Mouse (Mus musculus): ENCODE measurements around the gene Zc2hc1b.

Gene Zc2hc1b

GRCm38 (mm10) chr10:13172798-13173221 lies 5.0 kb downstream of the Zc2hc1b start:
- no peak for DNase-seq (ENCODE audit: extremely low spot score)

DNA sequence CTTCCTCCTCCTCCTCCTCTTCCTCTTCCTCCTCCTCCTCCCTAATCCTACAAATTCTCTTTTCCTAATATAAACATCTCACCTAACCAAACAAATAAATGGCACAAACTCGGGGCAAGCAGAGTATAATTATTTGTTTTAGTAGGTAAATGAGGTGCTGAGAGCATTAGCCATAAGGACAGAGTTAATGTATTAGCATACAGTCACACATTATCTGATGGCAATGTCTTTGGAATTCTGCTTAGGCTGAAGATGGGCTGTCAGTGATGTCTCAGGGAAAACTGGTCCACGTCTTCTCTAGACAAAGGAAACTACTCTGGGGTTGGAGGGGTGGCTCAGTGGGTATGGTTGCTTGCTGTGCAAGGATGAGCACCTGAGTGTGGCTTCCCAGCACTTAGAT lies 6.4 kb downstream of the Zc2hc1b start:
- DNase-seq (ENCODE audit: extremely low spot score), result no peak

- peak; percentile 45 for DNase-seq (ENCODE audit: extremely low spot score)
Observed at GRCm38 (mm10) chr10:13170739-13171448, 6.9 kb downstream of the Zc2hc1b start.

- no peak for DNase-seq (ENCODE audit: extremely low spot score)
Observed at GRCm38 (mm10) chr10:13168461-13168860, 9.4 kb downstream of the Zc2hc1b start.

GRCm38 (mm10) chr10:13162031-13162430 lies 15.8 kb downstream of the Zc2hc1b start:
- no peak for DNase-seq (ENCODE audit: extremely low spot score)

GRCm38 (mm10) chr10:13160913-13161312 lies 16.9 kb downstream of the Zc2hc1b start:
- DNase-seq (ENCODE audit: extremely low spot score), result no peak

GRCm38 (mm10) chr10:13155377-13155776 lies 22.4 kb downstream of the Zc2hc1b start:
- no peak for DNase-seq (ENCODE audit: extremely low spot score)

GRCm38 (mm10) chr10:13152811-13153364 lies 24.9 kb downstream of the Zc2hc1b start:
- DNase-seq (ENCODE audit: extremely low spot score), result no peak

DNA sequence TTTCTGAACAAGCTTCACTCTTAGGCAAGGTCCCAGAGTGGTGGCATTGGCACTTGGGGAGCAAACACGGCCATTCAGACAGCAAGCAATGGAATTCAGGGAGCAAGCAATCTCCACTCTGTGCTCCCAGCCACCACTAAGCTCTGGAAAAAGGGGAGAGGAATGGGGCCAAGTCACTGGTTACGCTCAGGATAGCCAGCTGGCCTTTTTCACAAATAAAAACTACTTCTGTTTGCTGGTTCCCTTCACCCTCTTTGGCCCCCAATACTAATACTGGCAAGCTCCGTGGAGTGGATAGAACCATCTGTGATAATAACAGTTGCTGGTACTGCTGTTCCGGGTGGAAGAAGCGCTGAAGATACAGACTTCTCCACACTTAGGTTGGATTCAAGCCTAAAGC lies 26.5 kb downstream of the Zc2hc1b start:
- DNase-seq (ENCODE audit: extremely low spot score), result no peak

DNA sequence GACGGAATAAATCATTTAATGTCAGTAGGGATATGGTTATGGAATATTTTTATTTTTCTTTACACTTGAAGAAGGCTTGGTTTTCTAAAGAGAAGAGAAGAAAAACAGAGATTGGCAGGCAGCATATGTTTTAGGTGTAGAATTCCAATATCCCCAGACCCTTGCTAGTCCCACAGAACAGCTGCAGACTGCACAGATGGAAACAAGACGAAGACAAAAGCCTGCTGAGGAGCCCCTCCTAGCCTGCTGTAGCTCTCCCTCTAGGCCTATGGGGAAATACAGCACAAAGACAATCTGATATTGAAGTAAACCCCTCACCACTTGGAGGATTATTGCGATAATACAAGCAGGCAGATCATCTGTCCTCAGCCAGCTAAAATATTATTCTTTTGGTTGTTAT lies 27.4 kb downstream of the Zc2hc1b start:
- no peak for DNase-seq (ENCODE audit: extremely low spot score)

DNA sequence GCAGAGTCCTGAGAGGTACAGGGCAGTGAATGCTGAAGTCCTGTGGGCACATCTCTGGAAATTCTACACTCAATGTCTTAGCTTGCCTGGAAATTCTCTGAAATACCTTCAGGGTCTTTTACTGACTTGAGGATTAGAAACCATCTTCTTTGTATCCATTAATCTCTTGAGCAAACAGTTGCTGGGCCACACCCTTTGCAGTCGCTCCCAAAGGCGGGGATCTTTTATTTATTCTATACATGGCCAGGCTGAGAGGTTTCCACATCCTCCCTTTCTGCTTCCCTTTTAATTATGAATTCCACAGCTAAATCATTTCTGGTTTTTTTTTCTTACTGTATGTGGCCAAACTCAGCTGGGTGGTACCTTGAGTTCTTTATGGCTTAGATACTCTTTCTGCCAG lies 37.4 kb downstream of the Zc2hc1b start:
- DNase-seq (ENCODE audit: extremely low spot score), result no peak

GRCm38 (mm10) chr10:13137906-13138305 lies 39.9 kb downstream of the Zc2hc1b start:
- no peak for DNase-seq (ENCODE audit: extremely low spot score)

DNA sequence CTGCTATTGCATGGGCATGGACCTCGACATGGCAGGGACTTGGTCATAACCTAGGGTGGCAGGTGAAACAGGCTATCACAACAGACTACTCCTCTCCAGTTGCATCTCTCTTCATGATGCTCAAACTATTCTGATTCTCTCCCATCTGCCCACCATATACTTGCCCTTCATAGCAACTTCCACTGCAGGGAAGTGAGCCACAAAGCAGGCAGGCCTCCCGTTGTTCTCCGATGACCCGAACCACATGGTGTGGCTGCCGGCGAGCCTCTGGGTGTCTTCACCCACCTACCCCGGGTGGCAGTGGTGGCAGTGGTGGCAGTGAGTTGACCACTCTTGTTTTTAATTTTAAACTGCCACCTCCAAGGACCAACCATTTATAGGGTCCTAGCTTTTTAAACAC lies 42.1 kb downstream of the Zc2hc1b start:
- no peak for DNase-seq (ENCODE audit: extremely low spot score)

DNA sequence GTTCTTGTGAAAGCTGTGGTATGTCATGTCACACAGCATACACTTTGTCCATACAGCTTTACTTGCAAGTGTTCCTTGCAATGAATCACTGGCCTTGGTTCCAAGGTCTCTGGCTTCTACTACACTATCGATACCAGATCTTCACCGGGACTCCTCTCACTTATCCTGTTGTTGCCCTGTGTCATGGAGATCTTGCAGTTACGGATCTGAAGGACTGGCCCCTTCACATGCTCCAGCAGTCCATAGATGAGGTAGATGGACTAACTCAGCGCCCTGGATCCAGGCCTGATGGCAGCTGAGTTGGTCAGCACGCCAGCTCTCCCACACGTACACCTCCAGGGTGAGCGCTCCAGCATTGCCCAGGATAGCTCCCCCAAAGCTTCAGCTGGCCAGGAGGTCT lies 42.5 kb downstream of the Zc2hc1b start:
- no peak for DNase-seq (ENCODE audit: extremely low spot score)

GRCm38 (mm10) chr10:13133850-13134249 lies 44.0 kb downstream of the Zc2hc1b start:
- no peak for DNase-seq (ENCODE audit: extremely low spot score)

DNA sequence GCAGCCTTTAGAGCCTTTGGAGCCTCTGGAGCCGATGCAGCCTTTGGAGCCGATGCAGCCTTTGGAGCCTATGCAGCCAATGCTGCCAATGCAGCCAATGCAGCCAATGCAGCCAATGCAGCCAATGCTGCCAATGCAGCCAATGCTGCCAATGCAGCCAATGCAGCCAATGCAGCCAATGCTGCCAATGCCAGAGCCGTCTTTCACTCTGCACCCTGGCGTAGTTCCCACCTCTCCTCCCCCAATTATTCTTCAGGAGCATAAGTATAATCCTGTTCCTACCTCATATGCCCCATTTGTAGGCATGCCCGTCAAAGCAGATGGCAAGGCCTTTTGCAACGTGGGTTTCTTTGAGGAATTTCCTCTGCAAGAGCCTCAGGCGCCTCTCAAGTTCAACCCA lies 49.9 kb downstream of the Zc2hc1b start:
- DNase-seq (ENCODE audit: extremely low spot score), result no peak

GRCm38 (mm10) chr10:13127335-13127734 lies 50.5 kb downstream of the Zc2hc1b start:
- no peak for DNase-seq (ENCODE audit: extremely low spot score)

DNA sequence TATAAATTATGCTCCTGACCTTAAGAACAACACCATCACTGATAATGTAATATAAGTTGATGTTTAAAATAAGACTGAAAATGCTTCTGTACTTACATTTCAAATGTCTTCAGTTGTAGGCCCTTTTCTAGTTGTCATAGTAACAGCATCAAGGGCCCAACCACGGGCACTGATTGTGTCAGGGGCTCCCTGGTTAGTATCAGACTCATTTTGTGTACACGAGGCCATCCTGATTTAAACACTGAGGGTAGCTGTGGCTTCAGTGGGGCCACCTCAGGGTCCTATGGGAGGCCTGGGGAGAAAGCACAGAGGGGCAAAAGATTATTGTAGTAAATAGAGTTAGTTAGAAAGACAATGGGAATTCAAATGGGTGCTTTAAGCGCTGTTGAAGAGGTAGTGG lies 52.0 kb downstream of the Zc2hc1b start:
- no peak for DNase-seq (ENCODE audit: extremely low spot score)

GRCm38 (mm10) chr10:13119300-13119699 lies 58.5 kb downstream of the Zc2hc1b start:
- no peak for DNase-seq (ENCODE audit: extremely low spot score)

DNA sequence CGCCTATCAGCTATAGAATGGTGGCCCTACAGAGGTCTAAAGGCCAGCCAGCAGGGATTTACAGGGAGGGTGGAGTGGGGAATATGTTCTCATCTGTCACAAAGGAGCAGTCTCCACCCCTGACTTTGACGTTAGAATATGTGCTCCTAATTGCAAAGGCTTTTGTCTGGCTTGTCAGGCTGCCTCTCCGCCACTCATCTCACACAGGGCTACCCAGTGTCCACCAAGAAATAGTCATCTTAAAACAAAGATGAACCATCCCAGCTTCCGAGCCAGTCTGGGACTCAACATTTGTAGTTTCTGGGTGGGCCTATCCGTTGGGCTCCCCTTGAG lies 59.1 kb downstream of the Zc2hc1b start:
- DNase-seq (ENCODE audit: extremely low spot score), result peak; percentile 54

DNA sequence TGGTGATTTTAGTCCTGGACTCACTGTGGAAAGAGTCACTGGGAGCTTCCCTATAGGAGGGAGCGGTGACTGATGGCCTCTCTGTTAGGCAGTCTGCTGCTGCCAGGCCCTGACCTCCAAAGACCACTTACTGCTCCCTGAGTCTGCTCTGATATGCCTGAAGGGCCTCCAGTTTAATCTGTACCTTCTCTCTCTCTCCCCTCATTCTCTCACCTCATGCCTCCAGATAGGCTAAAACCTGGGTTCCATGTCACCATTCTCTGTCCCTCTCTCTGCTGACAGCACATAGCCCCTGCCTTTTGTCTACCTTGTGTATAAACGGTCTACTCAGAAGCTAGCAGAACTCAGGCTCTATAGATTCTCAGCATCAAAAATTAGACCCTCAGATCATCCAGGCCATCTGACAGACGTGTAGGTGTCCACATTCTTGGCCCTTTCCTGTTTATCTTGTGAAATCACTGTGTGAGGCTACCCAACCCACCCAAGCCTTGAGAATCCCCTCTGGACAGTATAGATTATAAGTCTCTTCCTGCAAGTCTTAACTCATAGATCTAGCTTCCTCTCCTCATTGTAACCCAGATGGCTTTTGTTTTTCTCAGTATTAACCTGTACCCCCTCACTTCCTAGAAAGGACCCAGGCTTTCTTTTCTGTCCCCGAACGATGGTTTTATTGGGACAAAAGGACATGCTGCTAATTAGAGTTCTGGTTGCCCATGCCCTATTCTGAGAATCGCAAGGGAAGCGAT lies 59.6 kb downstream of the Zc2hc1b start:
- no peak for DNase-seq (ENCODE audit: extremely low spot score)

GRCm38 (mm10) chr10:13116706-13117665 lies 60.8 kb downstream of the Zc2hc1b start:
- peak; percentile 68 for DNase-seq (ENCODE audit: extremely low spot score)
